Mouse (Mus musculus) liver, postnatal 0 days (tissue): Measurements from ENCODE around the gene Tmem129. TPM values are rescaled to one million over a fixed set of nuclear protein-coding genes. Genes with fewer than 3 reads are reported as not detected.
A peak's percentile ranks its signal among the peaks of the same experiment; 100 is the strongest.

Experiments used
- ATAC-seq: fragments of 200-750 bp; cut with Nextera tagmentation; 2 replicates; pipeline ENCODE4 v1.8.0; 2017; ENCODE audit warnings: mild to moderate bottlenecking, moderate library complexity
- DNase-seq: peaks from one replicate; pipeline ENCODE4 v3.0.0-alpha.2; 2016
- H3K27ac ChIP-seq: fragments of 300-500 bp; sonication (generic); 2 replicates; pipeline ENCODE4 v1.5.1; 2014; ENCODE audit warnings: antibody characterized with exemption, moderate library complexity, mild to moderate bottlenecking, low read depth
- H3K27me3 ChIP-seq: fragments of 300-500 bp; sonication (generic); 2 replicates; pipeline ENCODE4 v1.6.1; 2014; ENCODE audit warnings: low read length, control low read depth, mixed read lengths; ENCODE audit not compliant: insufficient read depth
- H3K36me3 ChIP-seq: fragments of 300-500 bp; sonication (generic); replicated peaks from 2 replicates; pipeline ENCODE4 v1.6.1; 2014; ENCODE audit warnings: mild to moderate bottlenecking, control low read depth, low read length, moderate library complexity, mixed read lengths; ENCODE audit not compliant: insufficient read depth
- H3K4me1 ChIP-seq: fragments of 300-500 bp; sonication (generic); 2 replicates; pipeline ENCODE4 v1.6.1; 2014; ENCODE audit warnings: antibody characterized with exemption, mild to moderate bottlenecking, control low read depth; ENCODE audit not compliant: insufficient read depth
- H3K4me2 ChIP-seq: fragments of 300-500 bp; sonication (generic); 2 replicates; pipeline ENCODE4 v1.6.1; 2014; ENCODE audit warnings: low read depth, mild to moderate bottlenecking, low read length, moderate library complexity, mixed read lengths
- H3K4me3 ChIP-seq: fragments of 300-500 bp; sonication (generic); 2 replicates; pipeline ENCODE4 v1.5.1; 2014; ENCODE audit warnings: low read depth, low read length
- H3K9ac ChIP-seq: fragments of 300-500 bp; sonication (generic); replicated peaks from 2 replicates; pipeline ENCODE4 v1.6.1; 2014; ENCODE audit warnings: mild to moderate bottlenecking, moderate library complexity
- H3K9me3 ChIP-seq: fragments of 300-500 bp; sonication (generic); 2 replicates; pipeline ENCODE4 v1.6.1; 2016; ENCODE audit warnings: mild to moderate bottlenecking, control low read depth, low read length, mixed read lengths
- CTCF ChIP-seq: sonication (generic); IDR thresholded peaks from 2 replicates; pipeline ENCODE4 v1.5.1; 2016; ENCODE audit warnings: antibody characterized with exemption, low read depth
- EP300 ChIP-seq: IDR thresholded peaks from 2 replicates; pipeline ENCODE4 v1.6.1; 2016; ENCODE audit warnings: antibody characterized with exemption, low read depth, mild to moderate bottlenecking
- WGBS: fragments of 180-500 bp; shearing (Covaris S2); extraction: QIAGEN DNeasy Blood & Tissue Kit; methylation state at CpG from one replicate; pipeline ENCODE4 v1.1.7; 2014; ENCODE audit not compliant: insufficient replicate concordance; 5-methylcytosine and 5-hydroxymethylcytosine counted together
- polyA plus RNA-seq: library from polyadenylated mRNA; unstranded; fragments of >200 nt; fragmentation: Nextera tagmentation; extraction: Ambion mirVana; gene quantifications from 2 replicates; pipeline ENCODE4 v1.2.1, GENCODE M21; 2015

Gene Tmem129
- polyA plus RNA-seq, 1 experiment from 2014 or later, result 16.5 TPM

- no peak overlapping the region; the same call in 1 of the 2 replicates for H3K9ac ChIP-seq
- 70% methylated on average over 14 of the region's 14 CpGs for WGBS
- no peak overlapping the region for H3K4me3 ChIP-seq
- H3K9me3 ChIP-seq, result no peaks in the 10 kb centered on the region
- H3K27me3 ChIP-seq, result 0 out of 2 replicates have a peak, but pooled peaks cover 4% of the 10 kb centered on the region
- H3K36me3 ChIP-seq, result no peaks in the 10 kb centered on the region
- DNase-seq (no peak), ATAC-seq (no peak)
- H3K4me1 ChIP-seq, result peaks cover 15% of the 10 kb centered on the region
- TF ChIP-seq EP300, result no peak
- TF ChIP-seq CTCF, result no peak
- no peak overlapping the region for H3K4me2 ChIP-seq
- no peak overlapping the region for H3K27ac ChIP-seq
Measured at GRCm38 (mm10) chr5:33688278-33689220, 30.3 kb upstream of the Tmem129 start.

DNA sequence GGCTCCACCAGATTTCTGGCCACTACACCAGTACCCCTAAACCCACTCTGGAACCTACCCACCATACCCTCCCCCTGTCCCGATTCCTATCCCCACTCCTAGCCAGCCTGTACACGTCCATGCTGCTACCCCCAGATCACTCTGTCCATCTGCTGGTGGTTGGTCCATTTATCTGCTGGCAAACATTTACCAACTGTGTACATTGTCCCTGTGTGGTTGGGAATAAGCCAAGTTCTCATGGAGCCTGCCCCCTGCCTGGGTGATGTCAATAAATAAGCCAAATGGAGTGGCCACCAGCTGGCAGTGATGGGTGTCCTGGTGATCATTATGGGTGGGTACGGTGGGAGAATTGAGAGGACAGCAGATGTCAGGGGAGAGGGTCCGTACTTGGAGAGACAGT, 28.9 kb upstream of the Tmem129 start:
- H3K9ac ChIP-seq, result no peak overlapping the region
- WGBS, result 58% methylated on average over 4 of the region's 4 CpGs
- ATAC-seq, result peak; percentile 73; the same call in 1 of the 2 replicates
- no peak for TF ChIP-seq CTCF
- no peak for TF ChIP-seq EP300
- no peak overlapping the region for H3K4me2 ChIP-seq
- H3K4me3 ChIP-seq, result no peak overlapping the region
- H3K27ac ChIP-seq, result no peak overlapping the region
- peaks cover 15% of the 10 kb centered on the region for H3K4me1 ChIP-seq
- no peaks in the 10 kb centered on the region for H3K9me3 ChIP-seq
- DNase-seq, result peak; percentile 42
- H3K36me3 ChIP-seq, result no peaks in the 10 kb centered on the region
- no peaks in the 10 kb centered on the region for H3K27me3 ChIP-seq

DNA sequence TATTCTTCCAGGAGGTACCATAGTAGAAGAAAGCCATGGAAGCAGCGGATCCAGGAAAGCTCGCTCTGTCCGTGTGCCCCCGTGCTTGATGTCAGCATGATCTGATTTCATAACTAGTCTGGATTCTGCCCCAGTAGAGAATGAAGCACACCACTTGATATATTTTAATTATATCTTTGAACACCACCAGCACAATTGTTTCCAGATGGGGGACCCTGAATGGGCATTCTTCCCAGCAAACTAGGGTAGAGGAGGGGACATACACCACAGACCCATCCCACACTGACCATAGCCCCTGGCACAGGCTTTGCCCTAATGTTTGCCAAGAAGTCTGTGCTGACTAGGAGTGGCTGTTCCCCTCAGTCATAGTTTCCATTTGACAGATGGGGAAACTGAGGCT, 26.7 kb upstream of the Tmem129 start:
- Histone ChIP-seq H3K4me2 (no peak overlapping the region), H3K36me3 (no peaks in the 10 kb centered on the region), H3K27ac (no peak overlapping the region), H3K27me3 (no peaks in the 10 kb centered on the region), H3K4me1 (peaks cover 15% of the 10 kb centered on the region), H3K9ac (no peak overlapping the region), H3K9me3 (no peaks in the 10 kb centered on the region), H3K4me3 (no peak overlapping the region)
- TF ChIP-seq CTCF, result no peak
- no peak for TF ChIP-seq EP300
- ATAC-seq, result no peak
- 86% methylated on average over 4 of the region's 4 CpGs for WGBS
- DNase-seq, result no peak

DNA sequence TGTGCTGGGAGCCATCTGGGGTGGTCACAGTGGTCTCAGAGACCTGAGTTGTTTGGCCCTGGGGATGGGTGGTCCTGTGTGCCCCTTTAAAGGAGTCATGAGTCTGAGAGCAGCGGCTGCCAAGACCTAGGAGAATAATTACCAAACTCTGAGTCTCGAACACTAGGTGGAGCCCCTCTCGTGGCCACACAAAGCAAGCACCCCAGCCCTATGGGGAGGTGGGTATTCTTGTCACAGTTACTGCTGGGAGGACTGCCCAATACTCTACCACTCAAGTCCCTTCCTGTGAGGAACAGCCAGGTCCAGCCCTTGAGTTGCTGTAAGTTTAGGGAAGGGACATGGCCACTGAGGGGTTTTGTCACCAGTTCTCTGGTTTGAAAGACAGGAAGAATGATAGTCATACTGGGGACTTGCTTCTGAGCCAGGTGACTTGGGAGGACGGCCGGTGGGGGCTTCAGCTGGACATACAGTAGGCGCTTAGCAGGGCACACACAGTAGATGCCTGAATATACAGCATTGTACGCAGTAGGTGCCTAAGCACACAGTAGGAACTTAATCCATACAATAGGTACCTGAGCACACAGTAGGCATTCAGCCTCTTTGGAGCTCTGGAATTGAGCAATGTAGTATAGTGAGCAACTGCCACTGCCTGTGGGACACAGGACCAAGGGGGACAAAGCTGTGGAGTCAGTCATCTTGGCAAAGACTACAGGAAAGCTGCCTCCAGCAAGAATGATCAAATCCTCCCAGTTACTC, 25.9 kb upstream of the Tmem129 start:
- ATAC-seq (no peak), DNase-seq (peak; percentile 38)
- TF ChIP-seq CTCF (peak; percentile 74), EP300 (no peak)
- no peaks in the 10 kb centered on the region for H3K27me3 ChIP-seq
- H3K27ac ChIP-seq, result no peak overlapping the region
- no peak overlapping the region for H3K4me3 ChIP-seq
- no peak overlapping the region for H3K9ac ChIP-seq
- no peaks in the 10 kb centered on the region for H3K36me3 ChIP-seq
- no peak overlapping the region for H3K4me2 ChIP-seq
- H3K9me3 ChIP-seq, result no peaks in the 10 kb centered on the region
- whole genome bisulfite sequencing, result 43% methylated on average over 7 of the region's 7 CpGs
- peaks cover 15% of the 10 kb centered on the region for H3K4me1 ChIP-seq

- no peak for TF ChIP-seq CTCF
- TF ChIP-seq EP300, result no peak
- Histone ChIP-seq H3K9ac (no peak overlapping the region), H3K9me3 (no peaks in the 10 kb centered on the region), H3K27ac (no peak overlapping the region), H3K27me3 (no peaks in the 10 kb centered on the region), H3K36me3 (no peaks in the 10 kb centered on the region), H3K4me3 (no peak overlapping the region), H3K4me2 (no peak overlapping the region), H3K4me1 (peaks cover 7% of the 10 kb centered on the region)
- DNase-seq, result no peak
- 59% methylated on average over 4 of the region's 4 CpGs for WGBS
- no peak for ATAC-seq
Measured at GRCm38 (mm10) chr5:33682963-33683362, 24.7 kb upstream of the Tmem129 start.

DNA sequence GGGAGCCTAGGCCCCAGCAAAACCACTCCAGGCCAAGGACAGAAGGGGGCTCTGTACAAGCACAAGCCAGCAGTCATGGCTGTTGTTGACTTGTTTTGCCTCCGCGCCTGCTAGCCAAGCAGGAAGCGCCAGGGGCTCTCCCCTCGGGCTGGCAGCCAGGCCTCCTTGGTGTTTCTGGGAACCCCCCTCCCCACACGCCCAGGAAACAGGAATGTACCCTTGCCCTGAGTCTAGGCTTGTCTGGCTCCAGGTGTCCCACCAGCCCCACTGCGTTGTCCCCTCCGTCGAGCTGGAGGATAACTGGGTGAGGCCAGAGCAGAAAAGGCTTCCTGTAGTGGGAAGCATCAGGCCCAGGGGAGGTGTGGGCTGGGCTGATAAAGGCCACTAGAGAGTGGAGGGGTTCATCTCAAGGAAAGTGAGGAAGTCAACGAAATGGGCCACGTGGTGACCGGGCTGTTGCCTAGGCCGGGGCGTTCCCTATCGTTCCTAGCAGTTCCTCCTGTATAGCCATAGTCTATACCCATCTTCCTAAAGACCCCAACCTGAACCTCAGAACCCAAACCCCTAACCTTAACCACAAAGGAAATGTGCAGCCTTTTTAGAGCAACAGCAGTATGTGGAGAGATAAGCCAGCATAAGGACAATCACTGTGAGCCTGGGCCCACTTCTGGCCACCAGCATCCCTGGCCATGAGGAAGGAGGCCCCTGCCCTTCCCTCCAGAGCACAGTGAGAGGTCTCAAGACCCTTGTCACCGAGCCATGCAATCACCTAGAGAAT, 23.6 kb upstream of the Tmem129 start:
- no peak overlapping the region for H3K9ac ChIP-seq
- H3K27me3 ChIP-seq, result no peaks in the 10 kb centered on the region
- WGBS, result 47% methylated on average over 15 of the region's 15 CpGs
- H3K27ac ChIP-seq, result no peak overlapping the region
- H3K9me3 ChIP-seq, result no peaks in the 10 kb centered on the region
- no peaks in the 10 kb centered on the region for H3K36me3 ChIP-seq
- H3K4me2 ChIP-seq, result no peak overlapping the region
- DNase-seq (no peak), ATAC-seq (peak; percentile 66)
- TF ChIP-seq EP300 (no peak), CTCF (no peak)
- H3K4me3 ChIP-seq, result no peak overlapping the region
- peaks cover 7% of the 10 kb centered on the region for H3K4me1 ChIP-seq
